Mouse (Mus musculus) lung, embryonic 14.5 days (tissue): ENCODE data around the gene Arhgap31. TPM values are rescaled to one million over a fixed set of nuclear protein-coding genes. Genes with fewer than 3 reads are reported as not detected.
A peak's percentile ranks its signal among the peaks of the same experiment; 100 is the strongest.

Source experiments
- ATAC-seq: fragments of 200-750 bp; cut with Nextera tagmentation; 2 replicates; pipeline ENCODE4 v1.8.0; 2017; ENCODE audit warnings: mild to moderate bottlenecking, moderate TSS enrichment, moderate library complexity; ENCODE audit not compliant: insufficient read depth
- DNase-seq: peaks from one replicate; pipeline ENCODE4 v3.0.0-alpha.2; 2015
- H3K27ac ChIP-seq: fragments of 300-500 bp; sonication (generic); 2 replicates; pipeline ENCODE4 v1.5.1; 2014; ENCODE audit warnings: low read depth, mild to moderate bottlenecking, moderate library complexity
- H3K27me3 ChIP-seq: fragments of 300-500 bp; sonication (generic); 2 replicates; pipeline ENCODE4 v1.6.1; 2014; ENCODE audit warnings: low read length, control low read depth; ENCODE audit not compliant: insufficient read depth
- H3K36me3 ChIP-seq: fragments of 300-500 bp; sonication (generic); 2 replicates; pipeline ENCODE4 v1.6.1; 2014; ENCODE audit warnings: control low read depth; ENCODE audit not compliant: insufficient read depth
- H3K4me1 ChIP-seq: fragments of 300-500 bp; sonication (generic); 2 replicates; pipeline ENCODE4 v1.6.1; 2014; ENCODE audit warnings: antibody characterized with exemption, control low read depth; ENCODE audit not compliant: insufficient read depth
- H3K4me2 ChIP-seq: fragments of 300-500 bp; sonication (generic); 2 replicates; pipeline ENCODE4 v1.6.1; 2014; ENCODE audit warnings: mild to moderate bottlenecking
- H3K4me3 ChIP-seq: fragments of 300-500 bp; sonication (generic); 2 replicates; pipeline ENCODE4 v1.5.1; 2014; ENCODE audit warnings: low read depth, low read length
- H3K9ac ChIP-seq: fragments of 300-500 bp; sonication (generic); 2 replicates; pipeline ENCODE4 v1.6.1; 2014
- H3K9me3 ChIP-seq: fragments of 300-500 bp; sonication (generic); 2 replicates; pipeline ENCODE4 v1.6.1; 2016; ENCODE audit warnings: low read depth, low read length, control low read depth
- CTCF ChIP-seq: IDR thresholded peaks from 2 replicates; pipeline ENCODE4 v1.5.1; 2016; ENCODE audit warnings: antibody characterized with exemption, low read depth
- WGBS: fragments of 180-500 bp; shearing (Covaris S2); extraction: QIAGEN DNeasy Blood & Tissue Kit; methylation state at CpG from one replicate; pipeline ENCODE4 v1.1.7; 2014; 5-methylcytosine and 5-hydroxymethylcytosine counted together
- polyA plus RNA-seq: library from polyadenylated mRNA; unstranded; fragments of >200 nt; fragmentation: Nextera tagmentation; extraction: Ambion mirVana; gene quantifications from 2 replicates; pipeline ENCODE4 v1.2.1, GENCODE M21; 2014

Arhgap31 gene
- polyA plus RNA-seq, 1 experiment from 2014 or later: 21.6 TPM

DNA sequence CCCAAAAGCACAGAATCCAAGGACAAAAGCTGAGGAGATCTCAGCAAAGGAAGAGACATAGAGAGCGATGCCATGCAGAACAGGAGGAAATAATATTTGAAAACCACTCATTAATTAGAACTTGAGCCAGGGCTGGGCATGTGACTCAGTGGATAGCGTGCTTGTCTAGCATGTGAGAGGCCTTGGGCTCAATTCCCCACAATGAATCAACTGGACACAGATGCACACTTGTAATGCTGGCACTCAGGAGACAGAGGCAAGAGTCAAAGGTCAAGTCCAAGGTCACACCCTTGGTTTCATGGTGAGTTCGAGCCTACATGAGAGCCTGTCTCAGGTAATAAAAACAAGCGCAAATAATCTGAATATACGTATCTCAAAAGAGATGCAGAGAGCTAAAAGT, 15.5 kb downstream of the Arhgap31 start:
- H3K4me2 ChIP-seq: no peak overlapping the region
- H3K27me3 ChIP-seq: no peaks in the 10 kb centered on the region
- ATAC-seq (no peak), DNase-seq (no peak)
- peaks cover 6% of the 10 kb centered on the region; the same call in 1 of the 2 replicates for H3K4me1 ChIP-seq
- 85% methylated on average over 5 of the region's 5 CpGs for WGBS
- H3K27ac ChIP-seq: no peak overlapping the region
- H3K4me3 ChIP-seq: no peak overlapping the region
- no peak for TF ChIP-seq CTCF
- no peak overlapping the region for H3K9ac ChIP-seq
- no peaks in the 10 kb centered on the region for H3K36me3 ChIP-seq
- no peaks in the 10 kb centered on the region for H3K9me3 ChIP-seq

GRCm38 (mm10) chr16:38695557-38695956, 17.5 kb downstream of the Arhgap31 start:
- TF ChIP-seq CTCF: no peak
- no peaks in the 10 kb centered on the region for H3K9me3 ChIP-seq
- no peak overlapping the region for H3K4me2 ChIP-seq
- DNase-seq (no peak), ATAC-seq (no peak)
- no peak overlapping the region for H3K4me3 ChIP-seq
- H3K36me3 ChIP-seq: no peaks in the 10 kb centered on the region
- H3K4me1 ChIP-seq: no peaks in the 10 kb centered on the region
- no peak overlapping the region for H3K27ac ChIP-seq
- H3K9ac ChIP-seq: no peak overlapping the region
- WGBS: 74% methylated on average over 5 of the region's 5 CpGs
- no peaks in the 10 kb centered on the region for H3K27me3 ChIP-seq

DNA sequence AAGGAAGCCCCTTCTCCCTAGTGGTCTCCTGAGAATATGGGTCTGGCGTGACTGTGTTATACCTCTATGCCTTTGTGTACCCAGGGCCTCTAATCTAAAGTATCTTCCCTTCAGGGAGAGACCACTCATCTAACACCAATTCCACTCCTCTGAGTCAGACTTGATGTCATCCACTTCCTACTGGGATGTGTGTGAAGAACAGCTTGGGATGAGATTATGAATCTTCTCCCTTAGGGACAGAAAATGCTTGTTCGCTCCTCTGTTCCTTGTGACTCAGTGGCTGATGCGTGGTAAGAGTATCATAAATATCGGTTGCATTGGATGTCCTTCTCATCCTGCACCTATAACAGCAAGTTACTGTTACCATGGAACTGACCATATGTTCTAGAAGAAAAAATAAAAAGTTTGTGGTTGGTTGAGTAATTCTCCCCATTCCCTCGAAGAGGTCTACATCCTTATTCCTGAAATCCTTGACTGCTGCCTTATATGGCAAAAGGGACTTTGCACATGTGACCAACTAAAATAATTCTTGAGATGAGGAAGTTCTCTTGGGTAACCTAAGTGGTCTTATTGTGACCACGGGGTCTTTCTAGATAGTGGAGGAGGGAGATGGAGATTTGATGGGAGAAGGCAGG, 18.1 kb downstream of the Arhgap31 start:
- WGBS: 88% methylated on average over 6 of the region's 6 CpGs
- DNase-seq (no peak), ATAC-seq (no peak)
- Histone ChIP-seq H3K9ac (no peak overlapping the region), H3K4me3 (no peak overlapping the region), H3K4me2 (no peak overlapping the region), H3K4me1 (no peaks in the 10 kb centered on the region), H3K36me3 (no peaks in the 10 kb centered on the region), H3K27ac (no peak overlapping the region), H3K9me3 (no peaks in the 10 kb centered on the region), H3K27me3 (no peaks in the 10 kb centered on the region)
- no peak for TF ChIP-seq CTCF

GRCm38 (mm10) chr16:38690501-38690900, 22.6 kb downstream of the Arhgap31 start:
- H3K4me1 ChIP-seq: no peaks in the 10 kb centered on the region
- no peak for DNase-seq
- no peak overlapping the region for H3K4me2 ChIP-seq
- H3K27me3 ChIP-seq: no peaks in the 10 kb centered on the region
- H3K36me3 ChIP-seq: no peaks in the 10 kb centered on the region
- ATAC-seq: no peak
- no peak overlapping the region for H3K9ac ChIP-seq
- H3K27ac ChIP-seq: peak overlapping the region; percentile 58; the same call in 1 of the 2 replicates
- no peaks in the 10 kb centered on the region for H3K9me3 ChIP-seq
- whole genome bisulfite sequencing: 85% methylated on average over 5 of the region's 5 CpGs
- no peak overlapping the region for H3K4me3 ChIP-seq
- TF ChIP-seq CTCF: no peak

- Histone ChIP-seq H3K9ac (no peak overlapping the region), H3K4me3 (no peak overlapping the region), H3K36me3 (no peaks in the 10 kb centered on the region), H3K27ac (peak overlapping the region; percentile 58; the same call in 1 of the 2 replicates), H3K4me1 (no peaks in the 10 kb centered on the region), H3K4me2 (peak overlapping the region; percentile 20; the same call in 1 of the 2 replicates), H3K9me3 (no peaks in the 10 kb centered on the region), H3K27me3 (no peaks in the 10 kb centered on the region)
- ATAC-seq (peak; percentile 63), DNase-seq (peak; percentile 73)
- TF ChIP-seq CTCF: no peak
- 56% methylated on average over 10 of the region's 10 CpGs for whole genome bisulfite sequencing
Measured at GRCm38 (mm10) chr16:38689786-38690185, 23.3 kb downstream of the Arhgap31 start.

- no peak for ATAC-seq
- Histone ChIP-seq H3K4me3 (no peak overlapping the region), H3K27me3 (no peaks in the 10 kb centered on the region), H3K4me2 (no peak overlapping the region), H3K9ac (no peak overlapping the region), H3K4me1 (no peaks in the 10 kb centered on the region), H3K9me3 (no peaks in the 10 kb centered on the region), H3K36me3 (no peaks in the 10 kb centered on the region), H3K27ac (no peak overlapping the region)
- 84% methylated on average over 12 of the region's 12 CpGs for WGBS
- no peak for TF ChIP-seq CTCF
- no peak for DNase-seq
Measured at GRCm38 (mm10) chr16:38688531-38689264, 24.4 kb downstream of the Arhgap31 start.

DNA sequence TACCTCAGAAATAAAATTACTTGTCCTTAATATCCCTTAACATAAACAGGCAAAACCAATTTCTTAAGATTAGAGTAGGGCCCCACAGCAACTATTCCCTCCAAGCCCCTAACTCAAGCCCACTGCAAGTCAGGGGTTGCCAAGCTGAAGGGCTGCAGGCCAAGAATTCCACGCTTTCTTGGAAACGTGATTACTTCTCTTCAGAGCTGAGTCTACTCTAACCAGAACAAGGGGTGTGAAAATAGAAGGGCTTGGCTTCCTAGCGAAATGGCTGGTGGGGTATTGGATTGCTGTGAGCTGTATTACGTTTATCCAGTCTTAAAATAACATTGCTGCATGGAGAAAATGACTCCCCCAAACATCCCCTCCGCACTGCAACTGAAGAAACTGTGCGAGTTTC, 25.4 kb downstream of the Arhgap31 start:
- no peaks in the 10 kb centered on the region for H3K27me3 ChIP-seq
- ATAC-seq (peak; percentile 47; the same call in 1 of the 2 replicates), DNase-seq (peak; percentile 72)
- no peak overlapping the region for H3K4me3 ChIP-seq
- WGBS: 57% methylated on average over 6 of the region's 6 CpGs
- no peaks in the 10 kb centered on the region for H3K9me3 ChIP-seq
- no peak overlapping the region for H3K9ac ChIP-seq
- H3K4me2 ChIP-seq: no peak overlapping the region
- no peak for TF ChIP-seq CTCF
- H3K36me3 ChIP-seq: no peaks in the 10 kb centered on the region
- peak overlapping the region; percentile 40; the same call in 1 of the 2 replicates for H3K27ac ChIP-seq
- no peaks in the 10 kb centered on the region for H3K4me1 ChIP-seq
